Mouse (Mus musculus) mammary gland, adult 2 months (tissue): Measurements from ENCODE around the gene 1700020N01Rik. TPM values are rescaled to one million over a fixed set of nuclear protein-coding genes. Genes with fewer than 3 reads are reported as not detected.

ENCODE experiments used
- polyA plus RNA-seq: library from polyadenylated mRNA; depleted of rRNA; stranded (reverse); fragments of >200 nt; gene quantifications from 2 replicates; pipeline ENCODE4 v1.2.3, GENCODE M21; 2012; ENCODE audit warnings: low replicate concordance; rRNA removed

Gene 1700020N01Rik
- polyA plus RNA-seq: 0.11 TPM in 1 of 2 replicates, not detected in the other

DNA sequence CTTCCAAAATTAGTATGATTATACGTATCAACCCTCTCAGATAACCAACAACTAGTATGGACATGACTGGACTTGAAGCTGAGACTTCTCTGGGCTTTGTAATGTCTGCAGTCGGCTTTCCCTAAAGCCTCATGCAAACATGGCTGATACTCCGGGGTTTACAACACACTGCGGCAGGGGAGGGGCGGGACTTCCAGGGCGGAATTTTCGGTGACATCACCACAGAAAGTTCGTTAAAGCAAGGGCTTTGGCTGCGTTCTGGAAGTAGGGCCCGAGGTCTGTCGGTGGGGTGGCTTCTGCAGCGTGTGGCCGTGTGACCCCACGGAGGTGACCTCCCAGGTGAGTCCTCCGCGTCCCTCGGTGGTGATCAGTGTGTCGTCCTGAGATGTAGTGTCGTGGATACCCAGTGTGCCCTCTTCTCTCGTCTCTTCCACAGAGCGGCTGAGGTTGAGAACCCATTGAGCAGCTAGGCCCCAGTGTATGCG, at the start of gene 1700020N01Rik:
1700020N01Rik (plus strand) TSS at position 250 of the 485 bp plus-strand sequence.

Other genes with a start within 250 kb of the 1700020N01Rik start
- 0.14 and 1.1 TPM in 2 replicates for gene Aldh8a1, start 215.9 kb upstream of the 1700020N01Rik start, polyA plus RNA-seq